Mouse (Mus musculus): ENCODE measurements around the gene Rph3al.

GRCm38 (mm10) chr11:75862466-75862865, 75.8 kb downstream of the Rph3al start:
- TF ChIP-seq TAL1 (IDR thresholded peaks at IDR 0.05; ENCODE audit: low read length) (no peak), GATA1 (IDR thresholded peaks at IDR 0.05; ENCODE audit: low read length) (no peak)
